Mouse (Mus musculus): Measurements from ENCODE around the gene Mycbp2. TPM values are rescaled to one million over a fixed set of nuclear protein-coding genes. Genes with fewer than 3 reads are reported as not detected.

Mycbp2 gene
- polyA plus RNA-seq, 1 experiment = 132 TPM

GRCm38 (mm10) chr14:103070790-103071189 lies 275.8 kb downstream of the Mycbp2 start:
- peak; percentile 13 for DNase-seq (ENCODE audit: low read depth)
- TF ChIP-seq POLR2A (IDR thresholded peaks at IDR 0.05; ENCODE audit: borderline replicate concordance, extremely low read depth, insufficient read depth, insufficient read length, poor library complexity, severe bottlenecking) (no peak), CTCF (IDR thresholded peaks at IDR 0.05; ENCODE audit: borderline replicate concordance, extremely low read depth, insufficient read depth, insufficient read length) (no peak)

DNA sequence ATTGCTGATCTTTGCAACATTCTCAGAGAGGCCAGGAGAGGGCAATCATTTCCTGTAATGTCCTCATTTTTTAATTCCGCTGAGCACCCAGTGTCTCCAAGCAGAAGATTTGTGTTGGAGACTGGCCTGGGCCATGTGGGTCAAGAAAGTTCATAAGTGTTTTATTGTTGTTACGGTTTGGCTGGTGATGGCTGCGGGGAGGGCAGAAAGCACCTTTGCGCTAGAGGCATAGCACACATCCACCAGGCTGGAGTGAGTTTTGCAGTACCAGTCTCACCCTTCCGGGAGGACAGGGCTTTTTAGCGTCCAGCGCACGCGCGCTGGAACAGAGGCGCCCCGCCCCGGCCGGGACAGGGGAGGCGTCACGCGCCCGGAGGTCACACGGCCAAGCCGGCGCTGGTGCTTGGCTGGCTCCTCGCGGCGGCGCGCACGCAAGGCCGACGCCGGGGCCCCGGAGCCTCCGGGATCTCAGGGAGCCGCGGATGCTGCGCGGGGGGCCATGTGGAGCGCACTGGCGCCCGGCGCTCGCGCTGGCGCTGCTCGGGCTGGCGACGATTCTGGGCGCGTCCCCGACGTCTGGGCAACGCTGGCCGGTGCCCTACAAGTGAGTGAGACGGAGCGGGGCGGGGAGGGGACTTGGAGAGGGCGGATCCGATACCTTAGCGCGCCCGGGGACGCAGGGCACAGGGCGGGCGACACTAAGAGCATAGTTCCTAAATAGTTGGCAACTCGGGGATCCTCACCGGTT lies 276.6 kb downstream of the Mycbp2 start, which contains the start of gene Cln5:
Gene Cln5 (plus strand): TSS at position 353 of the 748 bp plus-strand sequence.
- peak; percentile 96 for DNase-seq (ENCODE audit: low read depth)
- TF ChIP-seq CTCF (IDR thresholded peaks at IDR 0.05; ENCODE audit: borderline replicate concordance, extremely low read depth, insufficient read depth, insufficient read length) (peak; percentile 34; the same call in 1 of the 2 replicates), POLR2A (IDR thresholded peaks at IDR 0.05; ENCODE audit: borderline replicate concordance, extremely low read depth, insufficient read depth, insufficient read length, poor library complexity, severe bottlenecking) (peak; percentile 64)

- no peak for DNase-seq (ENCODE audit: low read depth)
- no peak for TF ChIP-seq CTCF (IDR thresholded peaks at IDR 0.05; ENCODE audit: borderline replicate concordance, extremely low read depth, insufficient read depth, insufficient read length)
- no peak for TF ChIP-seq POLR2A (IDR thresholded peaks at IDR 0.05; ENCODE audit: borderline replicate concordance, extremely low read depth, insufficient read depth, insufficient read length, poor library complexity, severe bottlenecking)
These were observed 277.1 kb downstream of the Mycbp2 start for GRCm38 (mm10) chr14:103069465-103069863.

GRCm38 (mm10) chr14:103065294-103066167 lies 281.1 kb downstream of the Mycbp2 start:
- TF ChIP-seq POLR2A (IDR thresholded peaks at IDR 0.05; ENCODE audit: borderline replicate concordance, extremely low read depth, insufficient read depth, insufficient read length, poor library complexity, severe bottlenecking) (no peak), CTCF (IDR thresholded peaks at IDR 0.05; ENCODE audit: borderline replicate concordance, extremely low read depth, insufficient read depth, insufficient read length) (peak; percentile 76)
- peak; percentile 73 for DNase-seq (ENCODE audit: low read depth)

Other genes starting within 250 kb of the Mycbp2 start
- gene Fbxl3, start 247.2 kb downstream of the Mycbp2 start, polyA plus RNA-seq (2012; rRNA removed) = 78.8 and 84.4 TPM in 2 replicates
- gene Scel, start 166.5 kb upstream of the Mycbp2 start, polyA plus RNA-seq (2012; rRNA removed) = 0.38 and 0.55 TPM in 2 replicates

All from brain, embryonic 14.5 days (tissue).